Mouse (Mus musculus) induced T-regulatory cell, adult 2 months (primary cell): ENCODE measurements at regions not wholly inside any gene's neighbourhood (a gene's known extent, or its start where the extent isn't known, plus 50 kb on each side); places are given as distances from the start of the nearest gene placed in this dataset.

Experiments
- DNase-seq: peaks from one replicate; pipeline ENCODE4 v3.0.0-alpha.2; 2012; ENCODE audit warnings: low read depth

- DNase-seq, result no peak
These were observed 142.1 kb downstream of the Pik3r1 start for GRCm38 (mm10) chr13:101625922-101626321.

GRCm38 (mm10) chr13:101624179-101624581 is 143.8 kb downstream of the Pik3r1 start:
- DNase-seq, result no peak

- DNase-seq, result no peak
These were observed 145.4 kb downstream of the Pik3r1 start for GRCm38 (mm10) chr13:101622649-101623048.

GRCm38 (mm10) chr13:101620660-101621059 is 147.4 kb downstream of the Pik3r1 start:
- no peak for DNase-seq

GRCm38 (mm10) chr13:101619154-101619553 is 148.9 kb downstream of the Pik3r1 start:
- DNase-seq, result no peak

- DNase-seq, result no peak
These were observed 155.2 kb downstream of the Pik3r1 start for GRCm38 (mm10) chr13:101612786-101613185.

GRCm38 (mm10) chr13:101611725-101612124 is 156.3 kb downstream of the Pik3r1 start:
- no peak for DNase-seq

- no peak for DNase-seq
These were observed 161.8 kb downstream of the Pik3r1 start for GRCm38 (mm10) chr13:101606184-101606730.

- DNase-seq, result no peak
These were observed 162.3 kb downstream of the Pik3r1 start for GRCm38 (mm10) chr13:101605685-101606084.

GRCm38 (mm10) chr13:101605051-101605450 is 163.0 kb downstream of the Pik3r1 start:
- no peak for DNase-seq

GRCm38 (mm10) chr13:101598126-101598485 is 169.9 kb downstream of the Pik3r1 start:
- no peak for DNase-seq

- DNase-seq, result no peak
These were observed 170.5 kb downstream of the Pik3r1 start for GRCm38 (mm10) chr13:101597243-101598125.

GRCm38 (mm10) chr13:101594511-101595175 is 173.4 kb downstream of the Pik3r1 start:
- DNase-seq, result no peak

GRCm38 (mm10) chr13:101592355-101592754 is 175.7 kb downstream of the Pik3r1 start:
- DNase-seq, result no peak

GRCm38 (mm10) chr13:101588905-101589304 is 179.1 kb downstream of the Pik3r1 start:
- peak; percentile 28 for DNase-seq

- DNase-seq, result no peak
These were observed 181.2 kb downstream of the Pik3r1 start for GRCm38 (mm10) chr13:101586787-101587186.

GRCm38 (mm10) chr13:101576481-101576880 is 191.5 kb downstream of the Pik3r1 start:
- DNase-seq, result no peak

- DNase-seq, result no peak
These were observed 195.0 kb downstream of the Pik3r1 start for GRCm38 (mm10) chr13:101572809-101573590.

- DNase-seq, result no peak
These were observed 195.8 kb downstream of the Pik3r1 start for GRCm38 (mm10) chr13:101572246-101572645.

GRCm38 (mm10) chr13:101570034-101570433 is 198.0 kb downstream of the Pik3r1 start:
- DNase-seq, result no peak

GRCm38 (mm10) chr13:101568985-101569631 is 198.9 kb downstream of the Pik3r1 start:
- no peak for DNase-seq

GRCm38 (mm10) chr13:101565323-101565722 is 202.7 kb downstream of the Pik3r1 start:
- DNase-seq, result no peak
